Mouse (Mus musculus) layer of hippocampus, adult 9-11 months (tissue): Measurements from ENCODE around the gene Wipi1.

ENCODE experiments used
- DNase-seq: peaks from one replicate; pipeline ENCODE4 v3.0.0; 2022

Gene Wipi1

DNA sequence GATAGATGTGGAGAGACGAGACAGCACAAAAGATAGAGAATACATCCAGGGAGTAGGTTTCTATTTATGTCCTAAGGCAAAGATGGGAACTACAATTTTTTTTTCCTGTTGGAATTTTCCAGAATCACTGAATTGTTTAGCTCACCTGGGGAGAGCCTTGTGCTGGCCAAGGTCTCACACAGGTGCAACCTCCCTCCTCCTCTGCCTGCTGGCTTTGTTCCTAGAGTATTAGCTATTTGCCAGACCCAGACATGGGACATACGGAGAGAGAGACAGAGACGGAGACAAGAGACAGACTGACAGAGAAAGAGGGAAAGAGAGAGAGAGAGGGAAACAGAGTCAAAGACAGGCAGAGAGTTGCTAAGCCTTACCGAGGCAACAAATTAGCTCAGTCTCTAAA lies 86.2 kb downstream of the Wipi1 start:
- DNase-seq = no peak

DNA sequence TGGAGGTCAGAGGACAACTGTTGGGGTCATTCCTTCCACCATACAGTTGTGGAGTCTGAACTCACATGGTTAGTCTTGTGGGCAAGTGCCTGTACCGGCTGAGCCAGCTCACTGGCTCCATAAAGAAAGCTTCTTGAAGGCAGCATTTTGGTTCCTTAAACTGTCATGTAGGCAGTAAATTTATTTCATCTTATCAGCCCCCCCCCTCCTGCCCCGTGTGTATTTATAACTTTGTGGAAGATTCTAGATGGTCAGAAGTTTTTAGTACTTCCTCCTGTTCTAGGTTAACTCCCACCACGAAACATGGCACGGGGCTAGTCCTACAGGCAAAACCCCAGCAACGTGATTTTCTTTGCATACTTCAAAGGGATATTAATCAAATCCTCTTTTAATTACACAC lies 86.9 kb downstream of the Wipi1 start:
- DNase-seq = no peak
